Mouse (Mus musculus): ENCODE measurements around the gene Sirt7. TPM values are rescaled to one million over a fixed set of nuclear protein-coding genes. Genes with fewer than 3 reads are reported as not detected.

The Sirt7 gene
- total RNA-seq, 1 experiment, result 29.4 TPM

DNA sequence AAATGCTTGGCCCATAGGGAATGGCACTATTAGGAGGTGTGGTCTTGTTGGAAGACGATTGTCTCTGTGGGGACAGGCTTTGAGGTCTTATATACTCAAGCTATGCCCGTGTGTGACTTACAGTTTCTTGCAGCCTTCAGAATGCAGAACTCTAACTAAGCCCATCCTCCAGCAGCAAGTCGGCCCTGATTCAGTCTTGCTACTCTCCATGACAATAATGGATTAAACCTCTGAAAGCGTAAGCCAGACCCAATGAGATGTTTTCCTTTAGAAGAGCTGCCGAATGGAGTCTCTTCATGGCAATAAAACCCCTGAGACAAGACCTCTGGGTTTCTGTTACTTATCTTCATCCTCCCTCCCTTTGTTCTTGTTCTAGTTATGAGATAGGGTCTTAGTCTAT lies 9.8 kb upstream of the Sirt7 start:
- H3K9me3 ChIP-seq (ENCODE audit: control insufficient read depth, insufficient read depth, low read depth, low read length), result no peaks in the 10 kb centered on the region
- in situ Hi-C loops (cut with MboI; ENCODE audit: low sequenced_read_pairs in 2 of 2, unreplicated experiment in 2 of 2), result no loop called here
- H3K36me3 ChIP-seq (ENCODE audit: control insufficient read depth, insufficient read depth, low read length, poor library complexity, severe bottlenecking), result peaks cover 3% of the 10 kb centered on the region; the same call in 1 of the 2 replicates
- H3K4me1 ChIP-seq (ENCODE audit: control insufficient read depth in 2 of 2, insufficient read depth in 2 of 2, low read length in 2 of 2, poor library complexity in 1 of 2), result peaks cover 4 to 23% of the 10 kb centered on the region in 2 experiments
- H3K27ac ChIP-seq (ENCODE audit: insufficient read depth, low read depth, low read length, poor library complexity, severe bottlenecking), result no peak overlapping the region
- no peak for TF ChIP-seq ZC3H11A (IDR thresholded peaks at IDR 0.05; ENCODE audit: borderline replicate concordance, low read depth, low read length)
- TF ChIP-seq MAFK (IDR thresholded peaks at IDR 0.05; ENCODE audit: insufficient read depth, low read depth, low read length), result no peak
- TF ChIP-seq HCFC1 (IDR thresholded peaks at IDR 0.05; ENCODE audit: borderline replicate concordance, insufficient read depth, low read length), result no peak
- no peak for TF ChIP-seq CHD2 (IDR thresholded peaks at IDR 0.05; ENCODE audit: low read depth, low read length)
- no peak for TF ChIP-seq ZNF384 (IDR thresholded peaks at IDR 0.05; ENCODE audit: low read depth, low read length)
- H3K9ac ChIP-seq (ENCODE audit: insufficient read depth, low read depth, low read length, poor library complexity, severe bottlenecking), result no peak overlapping the region; the same call in 1 of the 2 replicates
- DNase-seq (ENCODE audit: low read depth, low spot score), result no peak
- H3K4me3 ChIP-seq (ENCODE audit: insufficient read depth in 1 of 2, low read depth in 1 of 2, low read length in 2 of 2, poor library complexity in 1 of 2, severe bottlenecking in 1 of 2), result peak overlapping the region; percentile 80 to 97; a peak in 3 of 4 replicates

DNA sequence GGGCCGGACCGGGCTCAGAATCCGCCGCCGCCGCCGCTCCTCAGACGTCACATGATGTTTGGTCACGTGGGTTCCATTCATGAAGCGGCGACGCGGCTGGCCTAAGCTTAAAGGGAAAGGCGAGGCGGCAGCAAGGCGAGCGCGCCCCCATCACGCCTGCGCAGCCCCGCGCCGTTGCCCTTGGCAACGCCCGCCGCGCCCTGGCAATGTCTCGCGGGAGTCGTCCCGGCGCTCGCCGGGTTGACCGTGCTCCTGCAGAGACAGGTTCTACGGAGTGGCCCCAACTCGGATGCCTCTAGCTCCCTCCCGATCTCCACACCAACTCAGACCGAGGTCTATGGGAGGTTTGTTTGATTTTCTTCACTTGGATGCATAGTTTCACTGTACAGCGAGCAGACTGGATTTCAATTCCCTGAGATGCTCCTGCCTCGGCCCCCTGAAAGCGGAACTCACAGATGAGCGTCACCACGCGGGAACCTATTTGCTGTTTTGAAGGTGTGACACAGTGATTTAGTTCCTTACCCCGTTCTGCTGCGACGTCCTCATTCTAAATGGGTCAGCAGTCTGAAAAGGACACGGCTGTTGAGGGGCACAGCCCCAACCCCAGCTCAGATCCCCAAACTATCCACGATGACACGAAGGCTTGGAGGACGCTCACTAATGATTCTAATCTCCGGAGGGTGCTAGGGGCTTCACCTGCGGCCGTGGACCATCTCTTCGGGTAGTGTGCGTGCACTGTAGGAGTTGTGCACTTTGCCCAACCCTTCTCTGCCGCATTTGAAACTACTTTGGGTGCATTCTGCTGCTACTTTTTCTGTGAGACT lies 8.7 kb upstream of the Sirt7 start, which contains the start of gene Mafg:
Mafg (minus strand) TSS at position 81 of the 824 bp plus-strand sequence.
- in situ Hi-C loops (cut with MboI; ENCODE audit: low sequenced_read_pairs in 2 of 2, unreplicated experiment in 2 of 2), result no loop called here
- Histone ChIP-seq H3K4me1 (ENCODE audit: control insufficient read depth in 2 of 2, insufficient read depth in 2 of 2, low read length in 2 of 2, poor library complexity in 1 of 2) (peaks cover 4 to 32% of the 10 kb centered on the region in 2 experiments), H3K9ac (ENCODE audit: insufficient read depth, low read depth, low read length, poor library complexity, severe bottlenecking) (peak within 1 kb of the TSS; percentile 98), H3K27ac (ENCODE audit: insufficient read depth, low read depth, low read length, poor library complexity, severe bottlenecking) (peak within 1 kb of the TSS; percentile 96), H3K9me3 (ENCODE audit: control insufficient read depth, insufficient read depth, low read depth, low read length) (no peaks in the 10 kb centered on the region), H3K36me3 (ENCODE audit: control insufficient read depth, insufficient read depth, low read length, poor library complexity, severe bottlenecking) (peaks cover 9% of the 10 kb centered on the region), H3K4me3 (ENCODE audit: insufficient read depth in 1 of 2, low read depth in 1 of 2, low read length in 2 of 2, poor library complexity in 1 of 2, severe bottlenecking in 1 of 2) (peak within 1 kb of the TSS; percentile 95 to 97)
- DNase-seq (ENCODE audit: low read depth, low spot score), result peak; percentile 91
- TF ChIP-seq MAFK (IDR thresholded peaks at IDR 0.05; ENCODE audit: insufficient read depth, low read depth, low read length), result no peak
- TF ChIP-seq CHD2 (IDR thresholded peaks at IDR 0.05; ENCODE audit: low read depth, low read length), result peak; percentile 94
- no peak for TF ChIP-seq ZNF384 (IDR thresholded peaks at IDR 0.05; ENCODE audit: low read depth, low read length)
- peak; percentile 66; the same call in 1 of the 2 replicates for TF ChIP-seq HCFC1 (IDR thresholded peaks at IDR 0.05; ENCODE audit: borderline replicate concordance, insufficient read depth, low read length)

GRCm38 (mm10) chr11:120632559-120633519 lies 7.8 kb upstream of the Sirt7 start:
- Histone ChIP-seq H3K9ac (ENCODE audit: insufficient read depth, low read depth, low read length, poor library complexity, severe bottlenecking) (peak overlapping the region; percentile 98), H3K36me3 (ENCODE audit: control insufficient read depth, insufficient read depth, low read length, poor library complexity, severe bottlenecking) (peaks cover 12% of the 10 kb centered on the region), H3K4me3 (ENCODE audit: insufficient read depth in 1 of 2, low read depth in 1 of 2, low read length in 2 of 2, poor library complexity in 1 of 2, severe bottlenecking in 1 of 2) (peak overlapping the region; percentile 95 to 97), H3K27ac (ENCODE audit: insufficient read depth, low read depth, low read length, poor library complexity, severe bottlenecking) (peak overlapping the region; percentile 96), H3K9me3 (ENCODE audit: control insufficient read depth, insufficient read depth, low read depth, low read length) (no peaks in the 10 kb centered on the region), H3K4me1 (ENCODE audit: control insufficient read depth in 2 of 2, insufficient read depth in 2 of 2, low read length in 2 of 2, poor library complexity in 1 of 2) (peaks cover 4 to 35% of the 10 kb centered on the region in 2 experiments)
- no peak for DNase-seq (ENCODE audit: low read depth, low spot score)
- in situ Hi-C loops (cut with MboI; ENCODE audit: low sequenced_read_pairs in 2 of 2, unreplicated experiment in 2 of 2), result no loop called here
- no peak for TF ChIP-seq ZC3H11A (IDR thresholded peaks at IDR 0.05; ENCODE audit: borderline replicate concordance, low read depth, low read length)
- no peak for TF ChIP-seq HCFC1 (IDR thresholded peaks at IDR 0.05; ENCODE audit: borderline replicate concordance, insufficient read depth, low read length)
- no peak for TF ChIP-seq CHD2 (IDR thresholded peaks at IDR 0.05; ENCODE audit: low read depth, low read length)
- no peak for TF ChIP-seq ZNF384 (IDR thresholded peaks at IDR 0.05; ENCODE audit: low read depth, low read length)
- TF ChIP-seq MAFK (IDR thresholded peaks at IDR 0.05; ENCODE audit: insufficient read depth, low read depth, low read length), result peak; percentile 95

DNA sequence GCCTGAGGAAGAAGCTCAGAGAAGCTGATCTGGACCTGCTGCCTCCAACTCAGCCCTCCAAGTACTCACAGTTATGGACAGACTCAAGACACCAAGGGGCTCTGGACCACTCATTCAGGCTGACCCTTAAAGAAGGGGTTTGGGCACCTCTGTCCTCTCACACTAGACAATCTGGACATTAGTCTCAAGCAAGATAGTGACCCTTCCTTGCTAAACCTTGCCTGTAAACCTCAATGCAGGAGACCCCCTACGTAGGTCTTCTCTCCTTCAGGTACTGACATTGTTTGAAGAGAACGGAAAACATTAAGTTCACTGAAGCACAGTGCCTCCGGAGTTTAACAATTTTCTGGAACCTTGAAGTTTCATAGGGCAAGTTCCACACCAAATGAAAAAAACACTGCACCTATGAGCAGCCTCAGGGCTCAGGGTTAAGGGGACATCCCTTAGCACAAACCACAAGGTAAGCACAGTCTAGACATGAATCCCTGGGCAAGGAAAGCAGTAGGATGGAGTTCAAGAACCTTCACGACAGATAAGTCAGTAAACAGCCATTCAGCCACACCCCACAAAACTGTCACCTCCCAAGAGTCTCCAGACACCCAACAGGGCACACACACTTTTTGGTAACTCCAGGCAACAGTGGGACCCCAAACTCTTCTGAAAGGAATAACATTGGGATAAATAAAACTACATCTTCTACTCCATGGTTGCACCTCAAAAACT lies 6.8 kb upstream of the Sirt7 start:
- Histone ChIP-seq H3K27ac (ENCODE audit: insufficient read depth, low read depth, low read length, poor library complexity, severe bottlenecking) (0 out of 2 replicates have a peak overlapping the region, but pooled peaks have one; percentile 96), H3K4me1 (ENCODE audit: control insufficient read depth in 2 of 2, insufficient read depth in 2 of 2, low read length in 2 of 2, poor library complexity in 1 of 2) (peaks cover 4 to 36% of the 10 kb centered on the region in 2 experiments), H3K4me3 (ENCODE audit: insufficient read depth in 1 of 2, low read depth in 1 of 2, low read length in 2 of 2, poor library complexity in 1 of 2, severe bottlenecking in 1 of 2) (peak overlapping the region; percentile 95 to 97), H3K9ac (ENCODE audit: insufficient read depth, low read depth, low read length, poor library complexity, severe bottlenecking) (peak overlapping the region; percentile 98), H3K9me3 (ENCODE audit: control insufficient read depth, insufficient read depth, low read depth, low read length) (no peaks in the 10 kb centered on the region), H3K36me3 (ENCODE audit: control insufficient read depth, insufficient read depth, low read length, poor library complexity, severe bottlenecking) (peaks cover 20% of the 10 kb centered on the region)
- in situ Hi-C loops (cut with MboI; ENCODE audit: low sequenced_read_pairs in 2 of 2, unreplicated experiment in 2 of 2), result no loop called here
- TF ChIP-seq MAFK (IDR thresholded peaks at IDR 0.05; ENCODE audit: insufficient read depth, low read depth, low read length) (0 out of 2 replicates have a peak, but pooled peaks have one; percentile 5), ZC3H11A (IDR thresholded peaks at IDR 0.05; ENCODE audit: borderline replicate concordance, low read depth, low read length) (no peak)
- no peak for DNase-seq (ENCODE audit: low read depth, low spot score)
